8 mouse cellular contexts compared by ENCODE assay signal in the genomic region with DNA sequence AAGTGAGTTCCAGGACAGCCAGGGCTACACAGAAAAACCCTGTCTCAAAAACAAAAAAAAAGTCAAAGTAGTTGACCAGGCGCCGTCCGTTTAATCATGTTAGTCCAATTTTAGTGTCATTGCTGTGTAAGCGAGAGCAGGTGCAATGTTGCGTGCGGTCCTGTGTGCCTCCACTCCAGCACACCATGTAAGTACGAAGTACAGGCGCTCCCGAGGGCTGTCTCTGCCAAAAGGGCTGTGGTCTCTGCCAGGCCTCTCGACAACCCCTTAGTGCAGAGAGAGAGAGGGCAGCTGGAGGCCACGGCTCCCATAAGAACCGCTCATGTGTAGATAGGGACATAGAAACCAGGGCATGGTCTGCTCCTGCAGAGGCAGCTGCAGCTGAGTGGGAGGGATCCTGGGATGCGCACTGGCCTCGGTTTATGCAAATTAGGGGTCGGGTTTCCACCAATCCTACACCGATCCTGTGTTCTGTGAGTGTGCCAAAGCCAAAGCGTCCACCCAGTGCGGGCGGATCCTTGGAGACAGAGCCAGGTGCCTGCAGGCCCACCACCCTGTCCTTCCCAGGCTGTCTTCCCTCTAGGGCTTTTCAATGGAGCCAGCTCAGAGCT. TPM values are rescaled to one million over a fixed set of nuclear protein-coding genes. Genes with fewer than 3 reads are reported as not detected.
DNase-seq lines count a peak whose midpoint lies in the region; ATAC-seq lines count a peak whose summit lies in the region.

No protein-coding gene starts in this region.

- no peak overlapping the region for H3K4me2 ChIP-seq in forebrain, embryonic 12.5 days

- H3K27ac ChIP-seq in forebrain, embryonic 12.5 days, result peak overlapping the region; percentile 69

- H3K27me3 ChIP-seq in forebrain, embryonic 12.5 days, result no peaks in the 10 kb centered on the region

- peaks cover 6% of the 10 kb centered on the region for H3K4me1 ChIP-seq in forebrain, embryonic 12.5 days

- 43% methylated on average over 19 of the region's 19 CpGs for WGBS in forebrain, embryonic 12.5 days

- H3K36me3 ChIP-seq in forebrain, embryonic 12.5 days (replicated peaks), result peaks cover 40% of the 10 kb centered on the region

- no peak overlapping the region for H3K4me3 ChIP-seq in forebrain, embryonic 12.5 days (replicated peaks)

- peak; percentile 94 for ATAC-seq in forebrain, embryonic 12.5 days (ENCODE audit: low FRiP score)

- peak overlapping the region; percentile 4; the same call in 1 of the 2 replicates for H3K9ac ChIP-seq in forebrain, embryonic 12.5 days

- DNase-seq in gastrocnemius, postnatal 25 days, result peak; percentile 10
- no peak for DNase-seq in gastrocnemius, adult 18-20 months (ENCODE audit: low spot score)
- DNase-seq in kidney, adult 11 months, result peak; percentile 12
- DNase-seq in lung, postnatal 14 days, result peak; percentile 3
- DNase-seq in testis, postnatal 14 days (ENCODE audit: low spot score), result peak; percentile 68
- DNase-seq in layer of hippocampus, adult 9-10 months (ENCODE audit: low spot score), result no peak
- no peak for DNase-seq in cerebellum, adult 8-10 months

- H3K9me3 ChIP-seq in forebrain, embryonic 12.5 days, result no peaks in the 10 kb centered on the region

RNA-seq across cellular contexts. Expression of gene Hmces, which starts 23.5 kb away (rescaled TPM):
- total RNA-seq in gastrocnemius, postnatal 25 days (2021), result 1 to 10 TPM; 5.4 to 7.4 TPM
- total RNA-seq in gastrocnemius, adult 18-20 months (2021), result 1 to 10 TPM; 6.1 to 7.5 TPM
- 52.5 and 53.3 TPM in 2 replicates for polyA plus RNA-seq in forebrain, embryonic 12.5 days (2016; fragmentation: Nextera tagmentation; extraction: Ambion mirVana)

RNA-seq across cellular contexts. Expression of gene H1fx, which starts 44.2 kb away (rescaled TPM):
- 1 to 10 TPM; 1.5 to 3.5 TPM for total RNA-seq in gastrocnemius, postnatal 25 days (2021)
- total RNA-seq in gastrocnemius, adult 18-20 months (2021), result under 1 TPM; 0.62 TPM
- 47.5 and 97.0 TPM in 2 replicates for polyA plus RNA-seq in forebrain, embryonic 12.5 days (2016; fragmentation: Nextera tagmentation; extraction: Ambion mirVana)

RNA-seq across cellular contexts. Expression of gene Copg1, which starts 49.7 kb away (rescaled TPM):
- 10 to 100 TPM; 30.1 to 35.4 TPM for total RNA-seq in gastrocnemius, postnatal 25 days (2021)
- total RNA-seq in gastrocnemius, adult 18-20 months (2021), result 10 to 100 TPM; 27.9 to 28.9 TPM
- 142 and 153 TPM in 2 replicates for polyA plus RNA-seq in forebrain, embryonic 12.5 days (2016; fragmentation: Nextera tagmentation; extraction: Ambion mirVana)

Comparison
In these comparisons a context has a peak if more than half of its experiments do, and no peak if none do; other contexts are left out.
1. DNase-seq: peak in gastrocnemius, postnatal 25 days (single experiment), kidney, adult 11 months (single experiment), lung, postnatal 14 days (single experiment) and testis, postnatal 14 days (single experiment); none in gastrocnemius, adult 18-20 months (single experiment), layer of hippocampus, adult 9-10 months (single experiment) and cerebellum, adult 8-10 months (single experiment).